Mouse (Mus musculus) CD4-positive helper T cell, adult 2 months (primary cell): ENCODE measurements around the gene 4932438H23Rik.

Experiments used
- DNase-seq: peaks from one replicate; pipeline ENCODE4 v3.0.0-alpha.2; 2012; ENCODE audit warnings: low read depth, missing footprints, low spot score

Gene 4932438H23Rik

DNA sequence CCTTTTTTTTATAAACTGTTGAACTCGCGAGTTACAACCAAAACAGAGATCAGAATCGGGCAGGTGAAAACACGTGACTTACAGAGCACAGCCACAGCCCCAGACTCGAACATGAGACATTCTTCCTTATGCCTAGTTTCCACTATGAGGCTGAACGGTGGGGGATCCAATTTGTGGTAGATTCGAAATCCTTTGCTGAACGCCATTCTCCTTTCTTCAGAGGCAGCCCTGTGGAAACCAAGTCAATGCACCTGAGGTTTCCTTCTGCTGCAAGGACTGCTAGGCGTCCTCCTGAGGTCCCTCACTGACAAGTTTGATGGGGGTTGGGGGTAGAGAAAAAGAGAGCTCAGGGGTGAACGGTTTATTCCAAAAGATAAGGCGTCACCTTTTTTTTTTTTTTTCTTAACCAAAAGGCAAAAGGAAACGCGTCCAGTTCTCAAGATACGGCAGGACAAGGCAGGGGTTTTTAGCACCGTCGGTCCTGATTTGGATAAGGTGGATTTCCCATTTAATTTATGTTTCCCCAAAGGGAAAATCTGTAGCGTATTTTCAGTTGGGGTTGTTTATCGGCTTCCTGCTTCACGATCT is 84.9 kb downstream of the 4932438H23Rik start:
- peak; percentile 66 for DNase-seq

DNA sequence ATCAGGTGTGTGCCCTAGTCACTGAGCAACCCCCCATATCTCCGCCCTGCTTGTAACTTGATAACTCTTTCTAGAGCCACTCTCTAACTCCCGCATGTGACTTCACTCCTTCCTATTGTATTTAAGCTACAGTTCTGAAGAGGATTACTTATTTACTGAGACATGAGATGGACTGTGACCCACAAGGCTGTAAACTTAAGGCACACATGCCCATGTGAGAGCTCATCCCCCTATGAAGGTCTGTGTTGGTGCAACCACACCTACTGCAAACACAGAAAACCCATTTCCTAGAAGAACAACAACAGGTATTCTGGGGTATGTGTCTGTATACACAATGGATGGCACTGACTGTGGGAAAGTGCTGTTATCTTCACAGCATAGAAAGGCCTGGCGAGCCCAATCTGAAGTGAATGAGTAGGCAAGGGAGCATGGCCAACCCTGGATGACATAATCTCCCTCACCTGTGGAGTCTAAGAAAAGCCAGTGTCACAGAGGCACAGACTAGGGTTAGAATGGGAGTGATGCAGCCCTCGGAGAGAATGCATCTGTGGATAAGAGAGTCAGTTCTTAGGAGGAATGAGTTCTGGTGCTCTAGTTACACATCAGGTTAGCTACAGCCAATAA is 89.9 kb downstream of the 4932438H23Rik start:
- DNase-seq = no peak
